Mouse (Mus musculus) gastrocnemius, postnatal 25 days (tissue): ENCODE measurements at regions not wholly inside any gene's neighbourhood (a gene's known extent, or its start where the extent isn't known, plus 50 kb on each side); places are given as distances from the start of the nearest gene placed in this dataset.

Experiments
- DNase-seq: peaks from one replicate; pipeline ENCODE4 v3.0.0; 2022

DNA sequence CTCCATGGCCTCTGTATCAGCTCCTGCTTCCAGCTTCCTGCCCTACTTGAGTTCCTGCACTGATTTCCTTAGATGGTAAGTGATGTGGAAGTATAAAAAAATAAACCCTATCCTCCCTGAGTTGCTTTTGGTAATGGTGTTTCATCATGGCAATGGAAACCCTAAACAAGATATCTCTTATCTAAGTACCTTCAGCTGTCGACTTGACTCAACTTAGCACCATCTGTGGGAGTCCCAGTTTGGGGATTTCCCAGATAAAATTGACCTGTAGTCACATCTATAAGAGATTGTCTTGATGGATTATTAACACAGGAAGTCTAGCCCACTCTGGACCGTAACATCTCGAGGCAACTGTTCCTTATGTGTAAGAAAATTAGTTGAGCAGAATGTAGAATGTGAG, 570.2 kb upstream of the Gm10306 start:
- no peak for DNase-seq

GRCm38 (mm10) chr4:93990273-93990869, 566.0 kb upstream of the Gm10306 start:
- no peak for DNase-seq

GRCm38 (mm10) chr4:94005818-94006217, 550.5 kb upstream of the Gm10306 start:
- no peak for DNase-seq

- no peak for DNase-seq
These were observed 549.1 kb upstream of the Gm10306 start for GRCm38 (mm10) chr4:94007088-94007768.

- DNase-seq: no peak
These were observed 540.6 kb upstream of the Gm10306 start for GRCm38 (mm10) chr4:94015713-94016112.

- DNase-seq: no peak
These were observed 538.6 kb upstream of the Gm10306 start for GRCm38 (mm10) chr4:94017702-94018101.

- no peak for DNase-seq
These were observed 506.6 kb upstream of the Gm10306 start for GRCm38 (mm10) chr4:94049629-94050310.

GRCm38 (mm10) chr4:94052249-94053162, 503.8 kb upstream of the Gm10306 start:
- DNase-seq: no peak

GRCm38 (mm10) chr4:94073178-94073870, 483.0 kb upstream of the Gm10306 start:
- no peak for DNase-seq

- no peak for DNase-seq
These were observed 473.5 kb upstream of the Gm10306 start for GRCm38 (mm10) chr4:94082839-94083238.

GRCm38 (mm10) chr4:94094379-94094778, 462.0 kb upstream of the Gm10306 start:
- DNase-seq: no peak

GRCm38 (mm10) chr4:94106941-94107340, 449.4 kb upstream of the Gm10306 start:
- no peak for DNase-seq

GRCm38 (mm10) chr4:94116881-94117280, 439.5 kb upstream of the Gm10306 start:
- no peak for DNase-seq

GRCm38 (mm10) chr4:94124177-94124576, 432.2 kb upstream of the Gm10306 start:
- DNase-seq: no peak

- DNase-seq: no peak
These were observed 418.4 kb upstream of the Gm10306 start for GRCm38 (mm10) chr4:94137921-94138320.

- no peak for DNase-seq
These were observed 411.2 kb upstream of the Gm10306 start for GRCm38 (mm10) chr4:94144901-94145801.

DNA sequence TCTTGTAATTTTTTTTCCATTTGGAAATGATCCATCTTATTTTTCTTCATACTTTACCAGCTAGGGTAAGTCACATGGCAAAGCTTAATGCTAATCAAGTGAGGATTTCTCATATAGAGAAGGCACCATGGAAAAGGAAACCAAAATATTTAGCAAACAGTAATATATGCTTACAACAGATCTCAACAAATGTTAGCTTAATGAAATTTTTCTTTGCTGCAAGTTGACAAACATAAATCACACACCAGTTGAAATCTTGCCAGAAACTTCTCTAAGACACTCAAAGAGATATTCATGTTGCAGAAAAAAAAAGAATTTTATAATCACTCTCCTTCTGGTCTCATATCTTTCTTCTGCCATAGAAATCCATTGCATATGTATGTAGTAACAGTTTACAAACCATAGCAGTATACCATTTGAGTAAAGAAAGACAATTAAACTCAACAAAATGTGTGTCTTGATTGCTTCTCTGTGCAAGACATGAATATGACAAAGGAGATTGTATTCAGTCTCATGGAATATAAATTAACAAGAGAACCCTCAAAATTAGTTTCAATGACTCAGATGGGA, 408.3 kb upstream of the Gm10306 start:
- no peak for DNase-seq

DNA sequence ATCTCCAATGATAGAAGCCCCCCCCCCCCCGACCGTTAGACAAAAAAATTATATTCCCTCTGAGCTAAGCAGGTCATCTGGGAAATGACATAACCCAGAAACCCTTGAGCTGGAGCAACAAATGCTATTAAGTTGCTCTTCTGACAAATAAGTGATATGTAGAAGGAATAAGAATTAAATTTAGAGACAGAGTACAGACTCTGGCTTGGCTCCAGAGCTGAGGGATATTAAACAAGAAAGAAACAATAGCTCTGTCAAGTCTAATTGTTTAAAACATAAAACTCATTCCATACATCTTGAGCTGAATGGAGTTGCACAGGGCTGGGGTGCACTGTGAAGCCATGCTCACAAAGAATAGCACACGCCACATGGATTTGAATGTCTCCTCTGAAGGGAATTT, 407.3 kb upstream of the Gm10306 start:
- no peak for DNase-seq

- DNase-seq: no peak
These were observed 395.7 kb upstream of the Gm10306 start for GRCm38 (mm10) chr4:94160620-94161019.

DNA sequence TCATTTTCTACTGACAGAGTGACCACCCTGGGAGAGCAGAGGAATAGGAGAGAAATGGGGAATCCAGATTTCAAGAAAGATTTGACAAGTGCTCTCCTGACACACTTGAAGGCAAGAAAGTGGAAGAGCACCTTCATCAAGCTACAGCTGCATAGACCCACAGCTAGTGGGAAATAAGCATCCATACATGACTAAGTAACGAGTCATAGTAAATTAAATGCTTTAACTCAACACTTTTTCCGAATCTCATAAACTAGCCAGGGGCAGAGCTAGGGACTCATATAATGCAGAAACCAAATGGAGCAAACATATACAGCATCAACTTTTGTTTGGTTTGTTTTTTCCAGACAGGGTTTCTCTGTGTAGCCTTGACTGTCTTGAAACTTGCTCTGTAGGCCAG, 383.2 kb upstream of the Gm10306 start:
- no peak for DNase-seq
